Mouse (Mus musculus) spleen, adult 10 weeks (tissue): ENCODE data around the gene Rnf169. TPM values are rescaled to one million over a fixed set of nuclear protein-coding genes. Genes with fewer than 3 reads are reported as not detected.

Experiments used
- polyA plus RNA-seq: library from polyadenylated mRNA; stranded (reverse); fragments of 350-450 nt; fragmentation: Illumina TruSeq; extraction: RNeasy Lipid Tissue Mini Kit (QIAGEN cat#74804); gene quantifications from one replicate; pipeline ENCODE4 v1.2.3, GENCODE M21; 2015; ENCODE audit warnings: low replicate concordance; ENCODE audit not compliant: insufficient read depth

The Rnf169 gene
- 20.7 TPM for polyA plus RNA-seq

DNA sequence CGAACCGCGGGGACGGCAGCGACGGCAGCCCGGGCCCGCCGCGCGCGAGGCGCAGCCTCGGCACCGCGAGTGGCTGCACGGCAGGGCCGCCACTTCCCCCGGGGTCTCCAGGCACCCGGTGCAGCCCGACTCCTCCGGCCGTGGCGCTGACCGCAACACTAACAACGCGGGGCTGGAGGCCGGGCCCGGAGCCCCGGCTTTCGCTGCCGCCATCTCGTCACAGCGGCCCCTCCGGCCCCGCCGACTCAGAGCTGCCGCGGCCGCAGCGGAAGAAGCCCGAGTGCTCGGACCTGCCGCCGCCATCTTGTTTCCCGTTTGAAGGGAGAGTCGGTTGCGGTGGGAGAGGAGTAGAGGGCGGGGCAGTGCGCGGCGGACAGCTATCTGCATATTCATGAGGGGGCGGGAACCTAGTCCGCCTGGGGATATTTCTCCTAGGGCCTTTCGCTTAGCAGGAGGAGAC lies at the start of gene Rnf169:
Gene Rnf169 (minus strand): TSS at position 317 of the 460 bp plus-strand sequence.

GRCm38 (mm10) chr7:100005790-100006189 lies 25.5 kb upstream of the Rnf169 start, which contains the start of gene Chrdl2:
Chrdl2 (plus strand) TSS chr7:100006172.

Other genes starting within 250 kb of the Rnf169 start
- gene Olfr521, start 216.9 kb downstream of the Rnf169 start, polyA plus RNA-seq = not detected
- gene Neu3, start 152.0 kb downstream of the Rnf169 start, polyA plus RNA-seq = 5.7 TPM
- gene Xrra1, start 121.3 kb downstream of the Rnf169 start, polyA plus RNA-seq = not detected
- 219 TPM for gene Spcs2, start 117.0 kb downstream of the Rnf169 start, polyA plus RNA-seq
- not detected for gene Chrdl2, start 25.7 kb upstream of the Rnf169 start, polyA plus RNA-seq
- gene Pold3, start 141.1 kb upstream of the Rnf169 start, polyA plus RNA-seq = 70.1 TPM
- gene Lipt2, start 178.8 kb upstream of the Rnf169 start, polyA plus RNA-seq = 5.8 TPM
- 4.0 TPM for gene Kcne3, start 196.1 kb upstream of the Rnf169 start, polyA plus RNA-seq
- 13.3 TPM for gene Pgm2l1, start 246.9 kb upstream of the Rnf169 start, polyA plus RNA-seq